Mouse (Mus musculus): ENCODE measurements around the gene Rnf180. TPM values are rescaled to one million over a fixed set of nuclear protein-coding genes. Genes with fewer than 3 reads are reported as not detected.
"Not testable (repeated sequence)": the region's sequence is repeated elsewhere in the genome, so short reads cannot be mapped to it uniquely, and the experiment has no call there.

Gene Rnf180
- 28.4 and 31.6 TPM in 2 replicates for total RNA-seq (2014; rRNA removed)
- 37.7 TPM in 2 replicates for polyA plus RNA-seq (2015; fragmentation: Nextera tagmentation; extraction: Ambion mirVana)

DNA sequence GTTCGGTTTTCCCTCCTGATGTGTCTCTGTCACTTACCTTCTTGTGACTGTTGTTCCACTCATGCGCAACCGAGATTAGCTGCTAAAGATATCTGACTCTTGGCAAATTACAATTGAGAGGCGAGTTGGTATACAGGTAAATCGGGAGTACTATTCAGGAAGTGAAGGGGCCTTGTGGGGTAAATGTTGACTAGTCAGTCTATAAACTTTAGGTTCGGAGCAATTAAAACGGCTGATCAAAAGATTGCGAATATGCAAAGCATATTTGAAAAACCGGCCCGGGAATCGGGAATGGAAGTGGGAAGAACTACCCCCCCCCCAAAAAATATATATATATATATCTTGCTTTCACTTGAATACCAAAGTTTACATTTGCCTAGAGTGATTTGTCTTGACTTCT lies at the start of gene Rnf180:
Gene Rnf180, minus strand, starts transcription at position 101 of the 400 bp plus-strand sequence.
- peak within 1 kb of the TSS; percentile 85 for H3K9ac ChIP-seq (replicated peaks; ENCODE audit: low read length)

GRCm38 (mm10) chr13:105331199-105331968 lies 36.8 kb upstream of the Rnf180 start:
- no peak overlapping the region for H3K9ac ChIP-seq (replicated peaks; ENCODE audit: low read length)
- DNase-seq (ENCODE audit: low spot score): no peak
- no peak for TF ChIP-seq CTCF (IDR thresholded peaks at IDR 0.05; ENCODE audit: low read depth)
- no peaks in the 10 kb centered on the region for H3K36me3 ChIP-seq (ENCODE audit: insufficient read depth, low read length)
- no peaks in the 10 kb centered on the region for H3K4me1 ChIP-seq (ENCODE audit: insufficient read depth, low read length)
- no peak overlapping the region for H3K27ac ChIP-seq
- no peak overlapping the region for H3K4me2 ChIP-seq (ENCODE audit: low read depth, low read length)
- ATAC-seq: no peak
- H3K27me3 ChIP-seq (ENCODE audit: insufficient read depth, low read length): no peaks in the 10 kb centered on the region
- WGBS: 78% methylated on average over 5 of the region's 5 CpGs
- no peak overlapping the region for H3K4me3 ChIP-seq (ENCODE audit: low read length)
- H3K9me3 ChIP-seq (ENCODE audit: low read length): no peaks in the 10 kb centered on the region

More for the DNA sequence above, at the start of gene Rnf180:
- no peak for TF ChIP-seq CTCF (IDR thresholded peaks at IDR 0.05; ENCODE audit: low read depth)
- no peaks in the 10 kb centered on the region for H3K27me3 ChIP-seq (ENCODE audit: insufficient read depth, low read length)
- H3K4me3 ChIP-seq (ENCODE audit: low read length): peak within 1 kb of the TSS; percentile 73
- peak within 1 kb of the TSS; percentile 88 for H3K27ac ChIP-seq
- 42% methylated on average over 11 of the region's 11 CpGs for WGBS
- DNase-seq (ENCODE audit: low spot score) (no peak), ATAC-seq (no peak)
- H3K36me3 ChIP-seq (ENCODE audit: insufficient read depth, low read length): no peaks in the 10 kb centered on the region
- 0 out of 2 replicates have a peak, but pooled peaks cover 7% of the 10 kb centered on the region for H3K4me1 ChIP-seq (ENCODE audit: insufficient read depth, low read length)
- peak within 1 kb of the TSS; percentile 83 for H3K4me2 ChIP-seq (ENCODE audit: low read depth, low read length)
- H3K9me3 ChIP-seq (ENCODE audit: low read length): no peaks in the 10 kb centered on the region

DNA sequence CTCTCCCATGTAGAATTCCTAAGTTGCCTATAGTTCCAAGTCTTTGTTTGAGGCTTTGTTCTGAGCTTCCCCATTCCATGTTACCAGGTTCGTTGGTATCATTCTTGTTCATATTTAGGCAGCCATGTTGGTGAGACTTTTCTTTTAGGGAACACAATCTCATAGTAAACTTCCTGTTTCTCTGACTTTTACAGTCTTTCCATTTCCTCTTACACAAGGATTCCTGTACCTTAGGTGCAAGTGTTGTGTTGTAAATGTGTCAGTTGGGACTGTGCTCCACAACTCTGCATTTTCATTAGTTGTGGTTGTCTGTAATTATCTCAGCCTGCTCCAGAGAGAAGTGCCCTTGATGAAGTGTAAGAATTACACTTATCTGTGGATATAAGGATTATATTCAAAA lies 32.3 kb upstream of the Rnf180 start:
- Histone ChIP-seq H3K9me3 (ENCODE audit: low read length) (no peaks in the 10 kb centered on the region), H3K9ac (replicated peaks; ENCODE audit: low read length) (no peak overlapping the region), H3K4me1 (ENCODE audit: insufficient read depth, low read length) (no peaks in the 10 kb centered on the region), H3K4me3 (ENCODE audit: low read length) (no peak overlapping the region), H3K27ac (no peak overlapping the region), H3K4me2 (ENCODE audit: low read depth, low read length) (no peak overlapping the region), H3K27me3 (ENCODE audit: insufficient read depth, low read length) (no peaks in the 10 kb centered on the region), H3K36me3 (ENCODE audit: insufficient read depth, low read length) (no peaks in the 10 kb centered on the region)
- no peak for ATAC-seq
- 67% methylated on average over 1 of the region's 1 CpGs for WGBS
- no peak for TF ChIP-seq CTCF (IDR thresholded peaks at IDR 0.05; ENCODE audit: low read depth)
- no peak for DNase-seq (ENCODE audit: low spot score)

- H3K9me3 ChIP-seq (ENCODE audit: low read length): no peaks in the 10 kb centered on the region
- no peak for ATAC-seq
- 47% methylated on average over 1 of the region's 1 CpGs for WGBS
- no peak for DNase-seq (ENCODE audit: low spot score)
- no peak overlapping the region for H3K9ac ChIP-seq (replicated peaks; ENCODE audit: low read length)
- H3K27me3 ChIP-seq (ENCODE audit: insufficient read depth, low read length): no peaks in the 10 kb centered on the region
- no peaks in the 10 kb centered on the region for H3K4me1 ChIP-seq (ENCODE audit: insufficient read depth, low read length)
- no peak overlapping the region for H3K27ac ChIP-seq
- no peaks in the 10 kb centered on the region for H3K36me3 ChIP-seq (ENCODE audit: insufficient read depth, low read length)
- H3K4me2 ChIP-seq (ENCODE audit: low read depth, low read length): no peak overlapping the region
- H3K4me3 ChIP-seq (ENCODE audit: low read length): no peak overlapping the region
- TF ChIP-seq CTCF (IDR thresholded peaks at IDR 0.05; ENCODE audit: low read depth): no peak
These were observed 22.3 kb upstream of the Rnf180 start for GRCm38 (mm10) chr13:105316926-105317325.

- no peak for TF ChIP-seq CTCF (IDR thresholded peaks at IDR 0.05; ENCODE audit: low read depth)
- H3K4me1 ChIP-seq (ENCODE audit: insufficient read depth, low read length): no peaks in the 10 kb centered on the region
- H3K27me3 ChIP-seq (ENCODE audit: insufficient read depth, low read length): no peaks in the 10 kb centered on the region
- H3K4me2 ChIP-seq (ENCODE audit: low read depth, low read length): no peak overlapping the region
- H3K36me3 ChIP-seq (ENCODE audit: insufficient read depth, low read length): no peaks in the 10 kb centered on the region
- 84% methylated on average over 6 of the region's 6 CpGs for WGBS
- H3K9ac ChIP-seq (replicated peaks; ENCODE audit: low read length): no peak overlapping the region
- H3K4me3 ChIP-seq (ENCODE audit: low read length): no peak overlapping the region
- DNase-seq (ENCODE audit: low spot score) (no peak), ATAC-seq (no peak)
- no peaks in the 10 kb centered on the region for H3K9me3 ChIP-seq (ENCODE audit: low read length)
- H3K27ac ChIP-seq: no peak overlapping the region
These were observed 21.4 kb upstream of the Rnf180 start for GRCm38 (mm10) chr13:105316009-105316408.

DNA sequence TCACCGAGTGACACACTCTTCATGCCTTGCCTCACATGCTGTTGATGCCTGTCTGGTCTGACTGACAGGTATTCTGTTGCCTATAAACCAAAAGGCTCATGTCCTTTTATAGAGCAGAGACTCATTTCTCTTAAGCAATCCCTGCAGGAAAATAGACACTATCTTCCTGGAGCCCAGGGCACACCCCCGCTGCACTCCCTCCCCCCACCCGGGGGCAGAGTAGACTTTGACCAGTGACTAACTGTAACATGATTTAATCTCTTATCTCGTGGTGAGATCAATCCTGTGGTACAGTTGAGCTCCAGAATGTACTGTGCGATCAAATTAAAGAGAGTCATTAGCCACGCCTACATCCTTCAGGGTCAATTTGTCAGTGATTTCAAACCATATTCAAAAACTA lies 18.1 kb upstream of the Rnf180 start:
- Histone ChIP-seq H3K9me3 (ENCODE audit: low read length) (no peaks in the 10 kb centered on the region), H3K4me2 (ENCODE audit: low read depth, low read length) (no peak overlapping the region), H3K4me3 (ENCODE audit: low read length) (no peak overlapping the region), H3K36me3 (ENCODE audit: insufficient read depth, low read length) (no peaks in the 10 kb centered on the region), H3K4me1 (ENCODE audit: insufficient read depth, low read length) (no peaks in the 10 kb centered on the region), H3K27ac (no peak overlapping the region), H3K27me3 (ENCODE audit: insufficient read depth, low read length) (no peaks in the 10 kb centered on the region), H3K9ac (replicated peaks; ENCODE audit: low read length) (no peak overlapping the region)
- no peak for ATAC-seq
- 88% methylated on average over 6 of the region's 6 CpGs for WGBS
- no peak for TF ChIP-seq CTCF (IDR thresholded peaks at IDR 0.05; ENCODE audit: low read depth)
- DNase-seq (ENCODE audit: low spot score): no peak

- H3K27me3 ChIP-seq (ENCODE audit: insufficient read depth, low read length); ATAC-seq; H3K4me2 ChIP-seq (ENCODE audit: low read depth, low read length); H3K9ac ChIP-seq (replicated peaks; ENCODE audit: low read length); H3K36me3 ChIP-seq (ENCODE audit: insufficient read depth, low read length); H3K27ac ChIP-seq; H3K4me3 ChIP-seq (ENCODE audit: low read length); H3K9me3 ChIP-seq (ENCODE audit: low read length); DNase-seq (ENCODE audit: low spot score); H3K4me1 ChIP-seq (ENCODE audit: insufficient read depth, low read length): not testable (repeated sequence)
- WGBS: 92% methylated on average over 4 of the region's 4 CpGs
These were observed 15.9 kb upstream of the Rnf180 start for GRCm38 (mm10) chr13:105310562-105310961.
